Mouse (Mus musculus) frontal cortex, postnatal 36 days (tissue): ENCODE results near the gene Rpl24.
"Not testable (repeated sequence)": the region's sequence is repeated elsewhere in the genome, so short reads cannot be mapped to it uniquely, and the experiment has no call there.

Experiments used
- DNase-seq, 2 experiments: peaks; one replicate each; pipeline ENCODE4 v3.0.0; 2022; ENCODE audit warnings: low spot score in 2 of 2

The Rpl24 gene

GRCm38 (mm10) chr16:55966212-55966871 is at the start of gene Rpl24:
TSS of gene Rpl24 (plus strand) at chr16:55966275.
- DNase-seq, result peak; percentile 97 to 98

- no peak for DNase-seq
Measured at GRCm38 (mm10) chr16:55922079-55922478, 44.0 kb upstream of the Rpl24 start.

- DNase-seq, result no peak
Measured at GRCm38 (mm10) chr16:55924010-55924409, 42.1 kb upstream of the Rpl24 start.

- peak; percentile 21 to 33 for DNase-seq
Measured at GRCm38 (mm10) chr16:55933681-55934343, 32.3 kb upstream of the Rpl24 start.

GRCm38 (mm10) chr16:55934453-55935037 is 31.5 kb upstream of the Rpl24 start, which contains the start of gene Cep97:
TSS of gene Cep97 (minus strand) at chr16:55934855.
- peak; percentile 94 to 97 for DNase-seq

- no peak for DNase-seq
Measured at GRCm38 (mm10) chr16:55938761-55939160, 27.3 kb upstream of the Rpl24 start.

GRCm38 (mm10) chr16:55939703-55940102 is 26.4 kb upstream of the Rpl24 start:
- DNase-seq, result no peak

GRCm38 (mm10) chr16:55940781-55941180 is 25.3 kb upstream of the Rpl24 start:
- DNase-seq, result no peak

GRCm38 (mm10) chr16:55947266-55947665 is 18.8 kb upstream of the Rpl24 start:
- DNase-seq, result no peak

GRCm38 (mm10) chr16:55947876-55948410 is 18.1 kb upstream of the Rpl24 start:
- DNase-seq, result not testable (repeated sequence)

- DNase-seq, result no peak
Measured at GRCm38 (mm10) chr16:55948963-55949362, 17.1 kb upstream of the Rpl24 start.

- no peak for DNase-seq
Measured at GRCm38 (mm10) chr16:55950462-55950861, 15.6 kb upstream of the Rpl24 start.

- DNase-seq, result peak; percentile 64 to 86
Measured at GRCm38 (mm10) chr16:55950946-55951678, 15.0 kb upstream of the Rpl24 start.

- no peak for DNase-seq
Measured at GRCm38 (mm10) chr16:55951679-55952327, 14.3 kb upstream of the Rpl24 start.

GRCm38 (mm10) chr16:55952771-55953170 is 13.3 kb upstream of the Rpl24 start:
- DNase-seq, result no peak

- not testable (repeated sequence) for DNase-seq
Measured at GRCm38 (mm10) chr16:55954196-55954595, 11.9 kb upstream of the Rpl24 start.

GRCm38 (mm10) chr16:55963068-55963467 is 3.0 kb upstream of the Rpl24 start:
- not testable (repeated sequence) for DNase-seq

- DNase-seq, result peak in 1 of 2 experiments; percentile 47
Measured at GRCm38 (mm10) chr16:55964126-55964949, 1.7 kb upstream of the Rpl24 start.

GRCm38 (mm10) chr16:55967221-55967620 is 1.1 kb downstream of the Rpl24 start:
- no peak for DNase-seq

GRCm38 (mm10) chr16:55969147-55969546 is 3.1 kb downstream of the Rpl24 start:
- no peak for DNase-seq
